18 mouse cellular contexts compared by ENCODE assay signal in genomic region chr14:17735440-17735839, GRCm38 (mm10).
"Had no signal": no experiment of that assay in that cellular context is flagged by ENCODE, and none has a peak within 500 bp of the region (broad histone marks: within the 10 kb centered on the region; RNA-seq: fewer than 3 reads in every experiment).

No protein-coding gene starts in this region.

- ATAC-seq: midbrain, embryonic 13.5 days; midbrain, embryonic 16.5 days had no signal

- DNase-seq: kidney, postnatal 25 days; layer of hippocampus, postnatal 36 days; liver, embryonic 13.5 days; lung, adult 2 months; lung, postnatal 14 days; lung, postnatal 4 days; retina, postnatal 1 day; right cerebral cortex, postnatal 25 days; spleen, adult 18-20 months; thymus, adult 18-20 months; thymus, postnatal 36 days had no signal

- H3K4me3 ChIP-seq: left cerebral cortex, adult 2 months; liver, embryonic 13.5 days; midbrain, embryonic 10.5 days; midbrain, embryonic 13.5 days; myocyte; neural tube, embryonic 13.5 days had no signal

- H3K9ac ChIP-seq: liver, embryonic 13.5 days; midbrain, embryonic 13.5 days; neural tube, embryonic 13.5 days had no signal

- H3K9me3 ChIP-seq: liver, embryonic 13.5 days; midbrain, embryonic 10.5 days; midbrain, embryonic 13.5 days; neural tube, embryonic 13.5 days had no signal

- H3K36me3 ChIP-seq: liver, embryonic 13.5 days; midbrain, embryonic 10.5 days; midbrain, embryonic 13.5 days; neural tube, embryonic 13.5 days had no signal

- H3K4me1 ChIP-seq: liver, embryonic 13.5 days had no signal

- H3K27ac ChIP-seq: kidney, postnatal 0 days; left cerebral cortex, adult 2 months; liver, embryonic 13.5 days; midbrain, embryonic 10.5 days; midbrain, embryonic 13.5 days; neural tube, embryonic 13.5 days had no signal

- H3K4me2 ChIP-seq: liver, embryonic 13.5 days; midbrain, embryonic 13.5 days; neural tube, embryonic 13.5 days had no signal

- H3K27me3 ChIP-seq: liver, embryonic 13.5 days; midbrain, embryonic 13.5 days; neural tube, embryonic 13.5 days had no signal
